Mouse (Mus musculus): Measurements from ENCODE around the gene Dcaf10.
"Not testable (repeated sequence)": the region's sequence is repeated elsewhere in the genome, so short reads cannot be mapped to it uniquely, and the experiment has no call there.

Gene Dcaf10

GRCm38 (mm10) chr4:45396211-45396610, 54.3 kb downstream of the Dcaf10 start:
- DNase-seq: not testable (repeated sequence)

- DNase-seq: not testable (repeated sequence)
Observed at GRCm38 (mm10) chr4:45398315-45398714, 56.4 kb downstream of the Dcaf10 start.

- no peak for DNase-seq
Observed at GRCm38 (mm10) chr4:45399421-45400210, 57.7 kb downstream of the Dcaf10 start.

GRCm38 (mm10) chr4:45402281-45402680, 60.4 kb downstream of the Dcaf10 start:
- no peak for DNase-seq

GRCm38 (mm10) chr4:45402878-45403498, 61.1 kb downstream of the Dcaf10 start:
- DNase-seq: no peak

- no peak for DNase-seq
Observed at GRCm38 (mm10) chr4:45403499-45403878, 61.6 kb downstream of the Dcaf10 start.

GRCm38 (mm10) chr4:45404086-45404485, 62.2 kb downstream of the Dcaf10 start:
- no peak for DNase-seq

- no peak for DNase-seq
Observed at GRCm38 (mm10) chr4:45405315-45405714, 63.4 kb downstream of the Dcaf10 start.

- DNase-seq: no peak
Observed at GRCm38 (mm10) chr4:45406397-45406796, 64.5 kb downstream of the Dcaf10 start.

- DNase-seq: no peak
Observed at GRCm38 (mm10) chr4:45407001-45407702, 65.3 kb downstream of the Dcaf10 start.

GRCm38 (mm10) chr4:45407703-45408334, 65.9 kb downstream of the Dcaf10 start:
- DNase-seq: no peak

GRCm38 (mm10) chr4:45408427-45409132, 66.7 kb downstream of the Dcaf10 start, which contains the start of gene Slc25a51:
Gene Slc25a51, minus strand, starts transcription at chr4:45408766.
- peak; percentile 86 for DNase-seq

- DNase-seq: no peak
Observed at GRCm38 (mm10) chr4:45409270-45409669, 67.4 kb downstream of the Dcaf10 start.

GRCm38 (mm10) chr4:45411181-45411790, 69.4 kb downstream of the Dcaf10 start:
- DNase-seq: no peak

GRCm38 (mm10) chr4:45412433-45413192, 70.7 kb downstream of the Dcaf10 start:
- DNase-seq: no peak

GRCm38 (mm10) chr4:45413674-45414338, 71.9 kb downstream of the Dcaf10 start:
- no peak for DNase-seq

- no peak for DNase-seq
Observed at GRCm38 (mm10) chr4:45416314-45416713, 74.4 kb downstream of the Dcaf10 start.

GRCm38 (mm10) chr4:45418229-45418950, 76.5 kb downstream of the Dcaf10 start:
- peak; percentile 35 for DNase-seq

- no peak for DNase-seq
Observed at GRCm38 (mm10) chr4:45419051-45419450, 77.2 kb downstream of the Dcaf10 start.

- DNase-seq: no peak
Observed at GRCm38 (mm10) chr4:45420733-45421132, 78.8 kb downstream of the Dcaf10 start.

Measured in right cerebral cortex, postnatal 25 days (tissue).